Mouse (Mus musculus): ENCODE results near the gene Catsperd. TPM values are rescaled to one million over a fixed set of nuclear protein-coding genes. Genes with fewer than 3 reads are reported as not detected.

Gene Catsperd
- 0.51 TPM in 2 replicates for polyA plus RNA-seq (2014; fragmentation: Nextera tagmentation; extraction: Ambion mirVana)

GRCm38 (mm10) chr17:56627530-56628277 is at the start of gene Catsperd:
Catsperd (plus strand) TSS chr17:56628143.
- peak within 1 kb of the TSS; percentile 95 for H3K4me3 ChIP-seq (ENCODE audit: low read depth, low read length)
- peaks cover 14% of the 10 kb centered on the region for H3K4me1 ChIP-seq (replicated peaks; ENCODE audit: control insufficient read depth, insufficient read depth, low read length)
- H3K4me2 ChIP-seq (ENCODE audit: low read depth, low read length, severe bottlenecking) = peak within 1 kb of the TSS; percentile 70
- DNase-seq (ENCODE audit: low spot score) (peak; percentile 69), ATAC-seq (replicated peaks; ENCODE audit: low FRiP score) (peak; percentile 43)
- peak within 1 kb of the TSS; percentile 79 for H3K9ac ChIP-seq (ENCODE audit: low read length)
- H3K27me3 ChIP-seq (ENCODE audit: control insufficient read depth, insufficient read depth, low read length) = no peaks in the 10 kb centered on the region; the same call in 1 of the 2 replicates
- no peaks in the 10 kb centered on the region for H3K9me3 ChIP-seq (ENCODE audit: control insufficient read depth, low read length)
- 8% methylated on average over 26 of the region's 26 CpGs for WGBS
- H3K27ac ChIP-seq (ENCODE audit: low read depth, low read length) = no peak within 1 kb of the TSS
- no peaks in the 10 kb centered on the region for H3K36me3 ChIP-seq (ENCODE audit: control insufficient read depth, insufficient read depth, low read length)

GRCm38 (mm10) chr17:56583071-56583470 is 44.9 kb upstream of the Catsperd start:
- WGBS = 78% methylated on average over 1 of the region's 1 CpGs
- Histone ChIP-seq H3K27ac (ENCODE audit: low read depth, low read length) (no peak overlapping the region), H3K4me2 (ENCODE audit: low read depth, low read length, severe bottlenecking) (peak overlapping the region; percentile 91), H3K9me3 (ENCODE audit: control insufficient read depth, low read length) (no peaks in the 10 kb centered on the region), H3K9ac (ENCODE audit: low read length) (peak overlapping the region; percentile 88), H3K36me3 (ENCODE audit: control insufficient read depth, insufficient read depth, low read length) (peaks cover 28% of the 10 kb centered on the region), H3K4me3 (ENCODE audit: low read depth, low read length) (peak overlapping the region; percentile 93), H3K4me1 (replicated peaks; ENCODE audit: control insufficient read depth, insufficient read depth, low read length) (peaks cover 22% of the 10 kb centered on the region), H3K27me3 (ENCODE audit: control insufficient read depth, insufficient read depth, low read length) (no peaks in the 10 kb centered on the region)
- no peak for DNase-seq (ENCODE audit: low spot score)
- ATAC-seq (replicated peaks; ENCODE audit: low FRiP score) = no peak

- Histone ChIP-seq H3K36me3 (ENCODE audit: control insufficient read depth, insufficient read depth, low read length) (peaks cover 23% of the 10 kb centered on the region), H3K4me1 (replicated peaks; ENCODE audit: control insufficient read depth, insufficient read depth, low read length) (peaks cover 25% of the 10 kb centered on the region), H3K4me3 (ENCODE audit: low read depth, low read length) (peak overlapping the region; percentile 93), H3K27ac (ENCODE audit: low read depth, low read length) (peak overlapping the region; percentile 88), H3K9me3 (ENCODE audit: control insufficient read depth, low read length) (no peaks in the 10 kb centered on the region), H3K27me3 (ENCODE audit: control insufficient read depth, insufficient read depth, low read length) (no peaks in the 10 kb centered on the region), H3K4me2 (ENCODE audit: low read depth, low read length, severe bottlenecking) (peak overlapping the region; percentile 91), H3K9ac (ENCODE audit: low read length) (peak overlapping the region; percentile 88)
- ATAC-seq (replicated peaks; ENCODE audit: low FRiP score) (no peak), DNase-seq (ENCODE audit: low spot score) (no peak)
- WGBS = 5% methylated on average over 33 of the region's 33 CpGs
Observed at GRCm38 (mm10) chr17:56583611-56584256, 44.2 kb upstream of the Catsperd start.

- no peaks in the 10 kb centered on the region for H3K27me3 ChIP-seq (ENCODE audit: control insufficient read depth, insufficient read depth, low read length)
- H3K9ac ChIP-seq (ENCODE audit: low read length) = peak within 1 kb of the TSS; percentile 88
- DNase-seq (ENCODE audit: low spot score) = peak; percentile 99
- peaks cover 27% of the 10 kb centered on the region for H3K36me3 ChIP-seq (ENCODE audit: control insufficient read depth, insufficient read depth, low read length)
- peaks cover 28% of the 10 kb centered on the region for H3K4me1 ChIP-seq (replicated peaks; ENCODE audit: control insufficient read depth, insufficient read depth, low read length)
- peak within 1 kb of the TSS; percentile 88 for H3K27ac ChIP-seq (ENCODE audit: low read depth, low read length)
- H3K4me2 ChIP-seq (ENCODE audit: low read depth, low read length, severe bottlenecking) = peak within 1 kb of the TSS; percentile 91
- H3K4me3 ChIP-seq (ENCODE audit: low read depth, low read length) = peak within 1 kb of the TSS; percentile 93
- WGBS = under 1% methylated on average over 91 of the region's 101 CpGs
- ATAC-seq (replicated peaks; ENCODE audit: low FRiP score) = peak; percentile 95
- no peaks in the 10 kb centered on the region for H3K9me3 ChIP-seq (ENCODE audit: control insufficient read depth, low read length)
Observed at GRCm38 (mm10) chr17:56584257-56585130, 43.4 kb upstream of the Catsperd start, which contains the start of the genes Safb2 and Safb. Safb2 (minus strand) TSS chr17:56584585. Safb (plus strand) TSS chr17:56584825.

GRCm38 (mm10) chr17:56585171-56585821 is 42.6 kb upstream of the Catsperd start:
- Histone ChIP-seq H3K4me2 (ENCODE audit: low read depth, low read length, severe bottlenecking) (peak overlapping the region; percentile 81), H3K9me3 (ENCODE audit: control insufficient read depth, low read length) (no peaks in the 10 kb centered on the region), H3K9ac (ENCODE audit: low read length) (peak overlapping the region; percentile 85), H3K4me3 (ENCODE audit: low read depth, low read length) (peak overlapping the region; percentile 93), H3K27ac (ENCODE audit: low read depth, low read length) (peak overlapping the region; percentile 85), H3K36me3 (ENCODE audit: control insufficient read depth, insufficient read depth, low read length) (peaks cover 24% of the 10 kb centered on the region), H3K4me1 (replicated peaks; ENCODE audit: control insufficient read depth, insufficient read depth, low read length) (peaks cover 28% of the 10 kb centered on the region), H3K27me3 (ENCODE audit: control insufficient read depth, insufficient read depth, low read length) (no peaks in the 10 kb centered on the region)
- ATAC-seq (replicated peaks; ENCODE audit: low FRiP score) (peak; percentile 9), DNase-seq (ENCODE audit: low spot score) (peak; percentile 83)
- 1% methylated on average over 61 of the region's 61 CpGs for WGBS

- no peak overlapping the region for H3K4me2 ChIP-seq (ENCODE audit: low read depth, low read length, severe bottlenecking)
- no peak for DNase-seq (ENCODE audit: low spot score)
- H3K4me3 ChIP-seq (ENCODE audit: low read depth, low read length) = no peak overlapping the region
- WGBS = 68% methylated on average over 1 of the region's 1 CpGs
- H3K27ac ChIP-seq (ENCODE audit: low read depth, low read length) = no peak overlapping the region
- no peaks in the 10 kb centered on the region for H3K27me3 ChIP-seq (ENCODE audit: control insufficient read depth, insufficient read depth, low read length)
- H3K4me1 ChIP-seq (replicated peaks; ENCODE audit: control insufficient read depth, insufficient read depth, low read length) = peaks cover 22% of the 10 kb centered on the region
- peaks cover 14% of the 10 kb centered on the region for H3K36me3 ChIP-seq (ENCODE audit: control insufficient read depth, insufficient read depth, low read length)
- H3K9me3 ChIP-seq (ENCODE audit: control insufficient read depth, low read length) = no peaks in the 10 kb centered on the region
- H3K9ac ChIP-seq (ENCODE audit: low read length) = no peak overlapping the region
- ATAC-seq (replicated peaks; ENCODE audit: low FRiP score) = no peak
Observed at GRCm38 (mm10) chr17:56587773-56588172, 40.2 kb upstream of the Catsperd start.

- no peak overlapping the region for H3K4me3 ChIP-seq (ENCODE audit: low read depth, low read length)
- H3K9me3 ChIP-seq (ENCODE audit: control insufficient read depth, low read length) = no peaks in the 10 kb centered on the region
- peaks cover 20% of the 10 kb centered on the region for H3K36me3 ChIP-seq (ENCODE audit: control insufficient read depth, insufficient read depth, low read length)
- H3K27ac ChIP-seq (ENCODE audit: low read depth, low read length) = no peak overlapping the region
- DNase-seq (ENCODE audit: low spot score) = no peak
- 97% methylated on average over 4 of the region's 4 CpGs for WGBS
- no peak for ATAC-seq (replicated peaks; ENCODE audit: low FRiP score)
- peaks cover 16% of the 10 kb centered on the region for H3K4me1 ChIP-seq (replicated peaks; ENCODE audit: control insufficient read depth, insufficient read depth, low read length)
- H3K9ac ChIP-seq (ENCODE audit: low read length) = no peak overlapping the region
- no peaks in the 10 kb centered on the region for H3K27me3 ChIP-seq (ENCODE audit: control insufficient read depth, insufficient read depth, low read length)
- H3K4me2 ChIP-seq (ENCODE audit: low read depth, low read length, severe bottlenecking) = no peak overlapping the region
Observed at GRCm38 (mm10) chr17:56588921-56589320, 39.0 kb upstream of the Catsperd start.

GRCm38 (mm10) chr17:56592553-56592952 is 35.4 kb upstream of the Catsperd start:
- Histone ChIP-seq H3K4me1 (replicated peaks; ENCODE audit: control insufficient read depth, insufficient read depth, low read length) (0 out of 2 replicates have a peak, but pooled peaks cover 5% of the 10 kb centered on the region), H3K4me3 (ENCODE audit: low read depth, low read length) (no peak overlapping the region), H3K27me3 (ENCODE audit: control insufficient read depth, insufficient read depth, low read length) (no peaks in the 10 kb centered on the region), H3K27ac (ENCODE audit: low read depth, low read length) (no peak overlapping the region), H3K36me3 (ENCODE audit: control insufficient read depth, insufficient read depth, low read length) (peaks cover 23% of the 10 kb centered on the region), H3K4me2 (ENCODE audit: low read depth, low read length, severe bottlenecking) (no peak overlapping the region), H3K9me3 (ENCODE audit: control insufficient read depth, low read length) (no peaks in the 10 kb centered on the region), H3K9ac (ENCODE audit: low read length) (no peak overlapping the region)
- DNase-seq (ENCODE audit: low spot score) = no peak
- ATAC-seq (replicated peaks; ENCODE audit: low FRiP score) = no peak

Measured in forebrain, embryonic 11.5 days (tissue).